Mouse (Mus musculus) lung, embryonic 16.5 days (tissue): ENCODE measurements around the gene Ccdc173. TPM values are rescaled to one million over a fixed set of nuclear protein-coding genes. Genes with fewer than 3 reads are reported as not detected.
A peak's percentile ranks its signal among the peaks of the same experiment; 100 is the strongest.
"Not testable (repeated sequence)": the region's sequence is repeated elsewhere in the genome, so short reads cannot be mapped to it uniquely, and the experiment has no call there.

Experiments
- ATAC-seq: fragments of 200-750 bp; cut with Nextera tagmentation; 2 replicates; pipeline ENCODE4 v1.8.0; 2017; ENCODE audit warnings: low read depth, mild to moderate bottlenecking, moderate library complexity
- H3K27ac ChIP-seq: fragments of 300-500 bp; sonication (generic); 2 replicates; pipeline ENCODE4 v1.5.1; 2014; ENCODE audit warnings: mild to moderate bottlenecking, control low read depth, low read length
- H3K27me3 ChIP-seq: fragments of 300-500 bp; sonication (generic); 2 replicates; pipeline ENCODE4 v1.6.1; 2014; ENCODE audit warnings: low read depth, low read length, mixed read lengths; ENCODE audit not compliant: control insufficient read depth, insufficient read depth
- H3K36me3 ChIP-seq: fragments of 300-500 bp; sonication (generic); 2 replicates; pipeline ENCODE4 v1.6.1; 2014; ENCODE audit warnings: low read length; ENCODE audit not compliant: control insufficient read depth, insufficient read depth
- H3K4me1 ChIP-seq: fragments of 300-500 bp; sonication (generic); replicated peaks from 2 replicates; pipeline ENCODE4 v1.6.1; 2014; ENCODE audit warnings: low read length, mixed read lengths; ENCODE audit not compliant: control insufficient read depth, insufficient read depth
- H3K4me2 ChIP-seq: fragments of 300-500 bp; sonication (generic); 2 replicates; pipeline ENCODE4 v1.6.1; 2014; ENCODE audit warnings: low read depth, low read length, control low read depth
- H3K4me3 ChIP-seq: fragments of 300-500 bp; sonication (generic); 2 replicates; pipeline ENCODE4 v1.5.1; 2014; ENCODE audit warnings: mild to moderate bottlenecking, low read length, control low read depth
- H3K9ac ChIP-seq: fragments of 300-500 bp; sonication (generic); 2 replicates; pipeline ENCODE4 v1.6.1; 2014; ENCODE audit warnings: low read length, control low read depth
- H3K9me3 ChIP-seq: fragments of 300-500 bp; sonication (generic); 2 replicates; pipeline ENCODE4 v1.6.1; 2016; ENCODE audit warnings: low read length; ENCODE audit not compliant: control insufficient read depth
- WGBS: fragments of 180-500 bp; shearing (Covaris S2); extraction: QIAGEN DNeasy Blood & Tissue Kit; methylation state at CpG from one replicate; pipeline ENCODE4 v1.1.7; 2014; 5-methylcytosine and 5-hydroxymethylcytosine counted together
- polyA plus RNA-seq: library from polyadenylated mRNA; unstranded; fragments of >200 nt; fragmentation: Nextera tagmentation; extraction: Ambion mirVana; gene quantifications from 2 replicates; pipeline ENCODE4 v1.2.1, GENCODE M21; 2015

Ccdc173 gene
- polyA plus RNA-seq, 1 experiment from 2014 or later: 3.0 TPM

DNA sequence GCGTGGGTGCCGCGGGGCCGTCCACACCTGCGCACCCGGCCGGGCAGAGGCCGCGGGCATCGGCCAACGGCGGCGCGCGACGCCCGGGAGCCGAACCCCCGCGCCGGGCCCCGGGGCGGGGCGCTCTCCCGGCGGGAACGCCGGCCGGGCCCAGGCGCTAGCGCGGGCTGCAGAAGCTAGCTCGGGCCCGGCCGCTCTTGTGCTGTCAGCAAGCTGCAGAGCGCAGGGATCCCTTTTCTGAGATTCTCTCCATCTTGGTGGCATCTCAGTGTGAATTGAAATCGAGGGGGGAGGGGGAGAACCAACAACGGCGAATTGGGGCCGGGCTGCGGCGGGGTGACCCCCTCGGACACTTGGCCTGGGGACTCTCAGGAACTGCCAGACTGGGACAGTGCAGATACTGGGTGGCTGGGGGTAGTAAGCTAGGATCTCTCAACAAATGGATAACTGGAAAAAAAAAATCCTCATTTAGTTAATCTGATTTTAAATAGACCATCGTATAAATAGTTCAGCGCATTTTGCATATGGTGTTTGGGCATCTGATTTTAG lies 33.8 kb upstream of the Ccdc173 start:
- no peaks in the 10 kb centered on the region for H3K27me3 ChIP-seq
- peak overlapping the region; percentile 85 for H3K4me2 ChIP-seq
- peak; percentile 84 for ATAC-seq
- peaks cover 9% of the 10 kb centered on the region for H3K4me1 ChIP-seq
- peak overlapping the region; percentile 85 for H3K4me3 ChIP-seq
- 1% methylated on average over 44 of the region's 45 CpGs for WGBS
- peak overlapping the region; percentile 94 for H3K27ac ChIP-seq
- H3K9me3 ChIP-seq: no peaks in the 10 kb centered on the region
- no peaks in the 10 kb centered on the region for H3K36me3 ChIP-seq
- H3K9ac ChIP-seq: peak overlapping the region; percentile 89

GRCm38 (mm10) chr2:69822361-69823128 lies 33.2 kb upstream of the Ccdc173 start:
- WGBS: under 1% methylated on average over 54 of the region's 80 CpGs
- Histone ChIP-seq H3K27ac (peak overlapping the region; percentile 94), H3K9me3 (no peaks in the 10 kb centered on the region), H3K4me1 (peaks cover 9% of the 10 kb centered on the region), H3K9ac (peak overlapping the region; percentile 89), H3K4me3 (peak overlapping the region; percentile 85), H3K4me2 (peak overlapping the region; percentile 85), H3K36me3 (no peaks in the 10 kb centered on the region), H3K27me3 (no peaks in the 10 kb centered on the region)
- ATAC-seq: peak; percentile 77

GRCm38 (mm10) chr2:69821711-69822110 lies 32.3 kb upstream of the Ccdc173 start, which contains the start of gene Klhl23:
Gene Klhl23, plus strand, starts transcription at chr2:69821944.
- no peaks in the 10 kb centered on the region for H3K9me3 ChIP-seq
- peak within 1 kb of the TSS; percentile 89 for H3K9ac ChIP-seq
- peak within 1 kb of the TSS; percentile 85 for H3K4me2 ChIP-seq
- WGBS: 1% methylated on average over 8 of the region's 8 CpGs
- peak within 1 kb of the TSS; percentile 94 for H3K27ac ChIP-seq
- peak within 1 kb of the TSS; percentile 85 for H3K4me3 ChIP-seq
- H3K27me3 ChIP-seq: no peaks in the 10 kb centered on the region
- ATAC-seq: peak; percentile 41
- H3K4me1 ChIP-seq: peaks cover 9% of the 10 kb centered on the region
- no peaks in the 10 kb centered on the region for H3K36me3 ChIP-seq

GRCm38 (mm10) chr2:69820201-69820600 lies 30.8 kb upstream of the Ccdc173 start:
- Histone ChIP-seq H3K4me2 (no peak overlapping the region), H3K4me3 (no peak overlapping the region), H3K36me3 (no peaks in the 10 kb centered on the region), H3K27me3 (no peaks in the 10 kb centered on the region), H3K27ac (no peak overlapping the region), H3K4me1 (peaks cover 15% of the 10 kb centered on the region), H3K9ac (no peak overlapping the region), H3K9me3 (no peaks in the 10 kb centered on the region)
- no peak for ATAC-seq
- 63% methylated on average over 1 of the region's 1 CpGs for WGBS

- no peak overlapping the region for H3K4me2 ChIP-seq
- H3K27ac ChIP-seq: no peak overlapping the region
- no peaks in the 10 kb centered on the region for H3K27me3 ChIP-seq
- H3K36me3 ChIP-seq: no peaks in the 10 kb centered on the region
- H3K9ac ChIP-seq: no peak overlapping the region
- ATAC-seq: no peak
- WGBS: 69% methylated on average over 9 of the region's 9 CpGs
- no peak overlapping the region for H3K4me3 ChIP-seq
- H3K9me3 ChIP-seq: no peaks in the 10 kb centered on the region
- H3K4me1 ChIP-seq: peaks cover 11% of the 10 kb centered on the region
These were observed 29.1 kb upstream of the Ccdc173 start for GRCm38 (mm10) chr2:69818350-69819085.

DNA sequence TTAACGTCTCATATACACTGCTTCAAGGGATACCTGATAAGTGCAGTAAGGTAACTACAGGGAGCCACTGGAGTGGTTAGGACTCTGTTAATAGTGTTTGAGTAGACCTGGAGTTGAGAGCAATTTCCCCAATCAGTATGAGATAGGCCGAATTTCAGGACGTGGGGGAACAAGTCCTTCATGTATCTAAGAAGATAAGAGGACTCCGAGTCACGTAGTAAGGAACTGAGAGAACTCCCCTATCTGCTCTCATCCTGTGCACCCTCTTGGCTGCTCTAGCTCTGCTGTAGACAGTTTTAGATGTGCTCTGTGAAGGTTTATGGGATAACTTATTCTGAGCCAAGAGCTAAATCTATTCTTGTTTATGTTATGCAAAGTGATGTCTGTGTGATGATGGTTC lies 27.2 kb upstream of the Ccdc173 start:
- WGBS: 27% methylated on average over 5 of the region's 5 CpGs
- H3K27me3 ChIP-seq: no peaks in the 10 kb centered on the region
- H3K4me3 ChIP-seq: no peak overlapping the region
- ATAC-seq: peak; percentile 81
- no peaks in the 10 kb centered on the region for H3K36me3 ChIP-seq
- no peaks in the 10 kb centered on the region for H3K9me3 ChIP-seq
- H3K9ac ChIP-seq: no peak overlapping the region
- H3K4me1 ChIP-seq: peaks cover 9% of the 10 kb centered on the region
- no peak overlapping the region for H3K4me2 ChIP-seq
- peak overlapping the region; percentile 49 for H3K27ac ChIP-seq

DNA sequence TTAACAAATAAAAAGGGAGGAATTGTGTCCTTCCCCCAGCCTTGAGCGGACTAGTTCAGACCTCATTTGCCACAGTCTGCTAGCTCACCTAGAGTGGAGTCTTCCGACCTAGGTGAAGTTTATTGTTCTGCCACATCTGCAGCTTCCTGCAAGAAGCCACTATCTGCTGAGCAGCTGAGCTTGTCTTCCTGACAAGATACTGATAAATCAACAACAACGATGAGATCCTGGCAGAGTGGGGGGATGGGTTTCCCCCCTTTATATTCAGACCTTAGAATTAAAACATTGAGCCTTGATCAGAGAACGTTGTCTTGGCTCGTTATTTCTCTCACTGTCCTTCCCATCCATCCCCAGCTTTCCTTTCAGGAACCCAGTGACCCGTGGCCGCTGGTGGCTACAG lies 22.0 kb upstream of the Ccdc173 start:
- not testable (repeated sequence) for H3K4me2 ChIP-seq, ATAC-seq, H3K27me3 ChIP-seq, H3K4me1 ChIP-seq, H3K9ac ChIP-seq, H3K9me3 ChIP-seq, H3K27ac ChIP-seq, H3K36me3 ChIP-seq, H3K4me3 ChIP-seq
- WGBS: 52% methylated on average over 7 of the region's 7 CpGs

GRCm38 (mm10) chr2:69810169-69810568 lies 20.8 kb upstream of the Ccdc173 start:
- no peaks in the 10 kb centered on the region for H3K9me3 ChIP-seq
- H3K4me2 ChIP-seq: no peak overlapping the region
- H3K27me3 ChIP-seq: no peaks in the 10 kb centered on the region
- H3K4me1 ChIP-seq: no peaks in the 10 kb centered on the region
- no peak overlapping the region for H3K4me3 ChIP-seq
- 61% methylated on average over 15 of the region's 15 CpGs for WGBS
- no peak overlapping the region for H3K27ac ChIP-seq
- no peaks in the 10 kb centered on the region for H3K36me3 ChIP-seq
- ATAC-seq: no peak
- no peak overlapping the region for H3K9ac ChIP-seq

DNA sequence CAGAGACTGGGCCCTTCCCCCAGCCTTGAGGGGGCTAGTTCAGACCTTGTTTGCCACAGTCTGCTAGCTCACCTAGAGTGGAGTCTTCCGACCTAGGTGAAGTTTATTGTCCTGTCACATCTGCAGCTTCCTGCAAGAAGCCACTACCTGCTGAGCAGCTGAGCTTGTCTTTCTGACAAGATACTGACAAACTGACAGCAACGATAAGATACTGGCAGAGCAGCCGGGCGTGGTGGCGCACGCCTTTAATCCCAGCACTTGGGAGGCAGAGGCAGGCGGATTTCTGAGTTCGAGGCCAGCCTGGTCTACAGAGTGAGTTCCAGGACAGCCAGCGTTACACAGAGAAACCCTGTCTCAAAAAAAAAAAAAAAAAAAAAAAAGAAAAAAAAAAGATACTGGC lies 15.3 kb upstream of the Ccdc173 start:
- not testable (repeated sequence) for H3K9me3 ChIP-seq, H3K27me3 ChIP-seq, H3K36me3 ChIP-seq, H3K4me1 ChIP-seq, H3K27ac ChIP-seq, ATAC-seq, H3K9ac ChIP-seq, H3K4me3 ChIP-seq, H3K4me2 ChIP-seq
- 69% methylated on average over 8 of the region's 9 CpGs for WGBS
